Mouse (Mus musculus) spleen, adult 2 months (tissue): ENCODE results near the gene Npb. TPM values are rescaled to one million over a fixed set of nuclear protein-coding genes. Genes with fewer than 3 reads are reported as not detected.

Experiments
- DNase-seq, 2 experiments: peaks; one replicate each; pipeline versions ENCODE4 v3.0.0 to v3.0.0-alpha.2; 2012 to 2021; ENCODE audit warnings: low spot score in 2 of 2, low read depth in 1 of 2
- H3K27ac ChIP-seq: fragments of 200-500 bp; 2 replicates; pipeline ENCODE4 v1.5.1; 2012; ENCODE audit warnings: low read length, inconsistent platforms; ENCODE audit not compliant: insufficient read depth
- H3K27me3 ChIP-seq: fragments of 200-500 bp; 2 replicates; pipeline ENCODE4 v1.6.1; 2012; ENCODE audit warnings: mild to moderate bottlenecking, moderate library complexity, low read length, inconsistent platforms; ENCODE audit not compliant: control insufficient read depth, insufficient read depth
- H3K36me3 ChIP-seq: fragments of 200-500 bp; 2 replicates; pipeline ENCODE4 v1.6.1; 2012; ENCODE audit warnings: mild to moderate bottlenecking, low read length, inconsistent platforms; ENCODE audit not compliant: control insufficient read depth, insufficient read depth
- H3K4me1 ChIP-seq: fragments of 200-500 bp; 2 replicates; pipeline ENCODE4 v1.6.1; 2011; ENCODE audit warnings: inconsistent platforms; ENCODE audit not compliant: control insufficient read depth, insufficient read depth, insufficient read length
- H3K4me3 ChIP-seq: fragments of 200-500 bp; 2 replicates; pipeline ENCODE4 v1.5.1; 2011; ENCODE audit warnings: mild to moderate bottlenecking, inconsistent platforms; ENCODE audit not compliant: insufficient read depth, insufficient read length; ENCODE audit errors: extremely low read depth
- CTCF ChIP-seq: fragments of 200-500 bp; IDR thresholded peaks from 2 replicates; pipeline ENCODE4 v1.5.1; 2011; ENCODE audit warnings: mild to moderate bottlenecking, inconsistent platforms; ENCODE audit not compliant: insufficient read depth, insufficient read length, insufficient replicate concordance; ENCODE audit errors: extremely low read depth
- POLR2A ChIP-seq: fragments of 200-500 bp; IDR thresholded peaks from 2 replicates; pipeline ENCODE4 v1.6.1; 2011; ENCODE audit warnings: low read depth, low read length, inconsistent platforms
- WGBS: fragments of 180-500 bp; shearing (Covaris S2); methylation state at CpG from one replicate; pipeline ENCODE4 v1.1.7; 2018; 5-methylcytosine and 5-hydroxymethylcytosine counted together
- polyA plus RNA-seq: library from polyadenylated mRNA; depleted of rRNA; stranded (reverse); fragments of >200 nt; gene quantifications from 2 replicates; pipeline ENCODE4 v1.2.3, GENCODE M21; 2012; rRNA removed

Gene Npb
- polyA plus RNA-seq, 1 experiment = 4.4 TPM

GRCm38 (mm10) chr11:120647047-120647830 lies 39.0 kb downstream of the Npb start:
- no peaks in the 10 kb centered on the region for H3K27me3 ChIP-seq
- no peak overlapping the region for H3K27ac ChIP-seq

GRCm38 (mm10) chr11:120648001-120648476 lies 39.8 kb downstream of the Npb start, which contains the start of gene Myadml2:
TSS of gene Myadml2 (minus strand) at chr11:120648158.
- TF ChIP-seq CTCF (no peak), POLR2A (no peak)
- Histone ChIP-seq H3K27ac (peak within 1 kb of the TSS; percentile 32; the same call in 1 of the 2 replicates), H3K4me1 (peaks cover 8% of the 10 kb centered on the region), H3K36me3 (no peaks in the 10 kb centered on the region), H3K4me3 (peak within 1 kb of the TSS; percentile 38), H3K27me3 (no peaks in the 10 kb centered on the region)
- 5% methylated on average over 13 of the region's 13 CpGs for WGBS
- no peak for DNase-seq

More at GRCm38 (mm10) chr11:120647047-120647830, 39.0 kb downstream of the Npb start:
- Histone ChIP-seq H3K4me1 (peaks cover 12% of the 10 kb centered on the region), H3K4me3 (peak overlapping the region; percentile 38), H3K36me3 (no peaks in the 10 kb centered on the region)
- 85% methylated on average over 35 of the region's 35 CpGs for WGBS
- no peak for DNase-seq
- TF ChIP-seq POLR2A (no peak), CTCF (no peak)

GRCm38 (mm10) chr11:120651872-120652271 lies 43.6 kb downstream of the Npb start:
- no peak for TF ChIP-seq CTCF
- no peak for TF ChIP-seq POLR2A
- H3K36me3 ChIP-seq = no peaks in the 10 kb centered on the region
- no peak for DNase-seq
- H3K4me3 ChIP-seq = no peak overlapping the region
- 90% methylated on average over 3 of the region's 3 CpGs for WGBS
- 0 out of 2 replicates have a peak, but pooled peaks cover 2% of the 10 kb centered on the region for H3K27me3 ChIP-seq
- no peak overlapping the region for H3K27ac ChIP-seq
- peaks cover 7% of the 10 kb centered on the region for H3K4me1 ChIP-seq

GRCm38 (mm10) chr11:120654741-120655140 lies 46.5 kb downstream of the Npb start:
- no peak for DNase-seq
- Histone ChIP-seq H3K36me3 (no peaks in the 10 kb centered on the region), H3K27me3 (peaks cover 13% of the 10 kb centered on the region), H3K27ac (no peak overlapping the region), H3K4me3 (no peak overlapping the region), H3K4me1 (peaks cover 1% of the 10 kb centered on the region; the same call in 1 of the 2 replicates)
- 80% methylated on average over 3 of the region's 3 CpGs for WGBS
- TF ChIP-seq POLR2A (no peak), CTCF (no peak)

GRCm38 (mm10) chr11:120657301-120657700 lies 49.0 kb downstream of the Npb start:
- Histone ChIP-seq H3K27ac (no peak overlapping the region), H3K4me3 (no peak overlapping the region), H3K4me1 (peaks cover 15% of the 10 kb centered on the region; the same call in 1 of the 2 replicates), H3K27me3 (peaks cover 31% of the 10 kb centered on the region), H3K36me3 (no peaks in the 10 kb centered on the region)
- 84% methylated on average over 4 of the region's 4 CpGs for WGBS
- no peak for DNase-seq
- TF ChIP-seq POLR2A = no peak
- TF ChIP-seq CTCF = no peak

Other genes with a start within 250 kb of the Npb start
- gene Fscn2, start 246.9 kb upstream of the Npb start, polyA plus RNA-seq = 0.08 TPM in 1 of 2 replicates, not detected in the other
- gene Faap100, start 229.7 kb upstream of the Npb start, polyA plus RNA-seq = 36.5 and 53.8 TPM in 2 replicates
- gene Nploc4, start 170.8 kb upstream of the Npb start, polyA plus RNA-seq = 25.3 and 31.0 TPM in 2 replicates
- gene Tspan10, start 165.8 kb upstream of the Npb start, polyA plus RNA-seq = 7.9 and 9.1 TPM in 2 replicates
- 0.14 and 0.35 TPM in 2 replicates for gene Pde6g, start 155.0 kb upstream of the Npb start, polyA plus RNA-seq
- gene Oxld1, start 150.4 kb upstream of the Npb start, polyA plus RNA-seq = 9.1 and 11.0 TPM in 2 replicates
- 11.2 TPM in 2 replicates for gene Ccdc137, start 150.4 kb upstream of the Npb start, polyA plus RNA-seq
- gene Arl16, start 140.9 kb upstream of the Npb start, polyA plus RNA-seq = 13.2 and 14.4 TPM in 2 replicates
- 55.1 and 55.7 TPM in 2 replicates for gene Mrpl12, start 123.9 kb upstream of the Npb start, polyA plus RNA-seq
- 36.5 and 48.1 TPM in 2 replicates for gene Slc25a10, start 116.6 kb upstream of the Npb start, polyA plus RNA-seq
- gene Gcgr, start 77.8 kb upstream of the Npb start, polyA plus RNA-seq = 0.30 and 0.36 TPM in 2 replicates
- 79.9 and 99.4 TPM in 2 replicates for gene Mcrip1, start 58.8 kb upstream of the Npb start, polyA plus RNA-seq
- not detected in 2 replicates for gene Ppp1r27, start 57.3 kb upstream of the Npb start, polyA plus RNA-seq
- gene P4hb, start 35.2 kb upstream of the Npb start, polyA plus RNA-seq = 76.8 and 79.2 TPM in 2 replicates
- 620 and 856 TPM in 2 replicates for gene Arhgdia, start 26.9 kb upstream of the Npb start, polyA plus RNA-seq
- gene Alyref, start 10.1 kb upstream of the Npb start, polyA plus RNA-seq = 22.1 and 27.2 TPM in 2 replicates
- gene Anapc11, start 10.1 kb upstream of the Npb start, polyA plus RNA-seq = 80.1 and 101 TPM in 2 replicates
- gene Pcyt2, start 9.5 kb downstream of the Npb start, polyA plus RNA-seq = 139 and 165 TPM in 2 replicates
- 119 and 139 TPM in 2 replicates for gene Sirt7, start 16.8 kb downstream of the Npb start, polyA plus RNA-seq
- gene Mafg, start 25.1 kb downstream of the Npb start, polyA plus RNA-seq = 29.9 and 31.3 TPM in 2 replicates
- gene Pycr1, start 35.3 kb downstream of the Npb start, polyA plus RNA-seq = 7.5 and 8.7 TPM in 2 replicates
- 0.83 and 1.5 TPM in 2 replicates for gene Myadml2, start 39.7 kb downstream of the Npb start, polyA plus RNA-seq
- gene Notum, start 52.7 kb downstream of the Npb start, polyA plus RNA-seq = 0.08 and 0.38 TPM in 2 replicates
- gene Aspscr1, start 64.5 kb downstream of the Npb start, polyA plus RNA-seq = 84.5 and 89.1 TPM in 2 replicates
- gene Cenpx, start 105.3 kb downstream of the Npb start, polyA plus RNA-seq = 44.1 and 52.2 TPM in 2 replicates
- 33.5 and 34.9 TPM in 2 replicates for gene Lrrc45, start 105.4 kb downstream of the Npb start, polyA plus RNA-seq
- gene Rac3, start 113.0 kb downstream of the Npb start, polyA plus RNA-seq = 3.0 and 4.9 TPM in 2 replicates
- gene Dcxr, start 118.8 kb downstream of the Npb start, polyA plus RNA-seq = 39.1 and 49.3 TPM in 2 replicates
- gene Cbr2, start 123.6 kb downstream of the Npb start, polyA plus RNA-seq = 5.3 and 5.8 TPM in 2 replicates
- 0.67 and 0.84 TPM in 2 replicates for gene Hmga1b, start 154.3 kb downstream of the Npb start, polyA plus RNA-seq
- gene Rfng, start 175.7 kb downstream of the Npb start, polyA plus RNA-seq = 27.5 and 32.9 TPM in 2 replicates
- 84.9 and 88.9 TPM in 2 replicates for gene Gps1, start 175.8 kb downstream of the Npb start, polyA plus RNA-seq
- 35.0 and 39.4 TPM in 2 replicates for gene Dus1l, start 187.9 kb downstream of the Npb start, polyA plus RNA-seq
- 151 and 179 TPM in 2 replicates for gene Fasn, start 216.1 kb downstream of the Npb start, polyA plus RNA-seq